Mouse (Mus musculus): ENCODE data around the gene Twist1. TPM values are rescaled to one million over a fixed set of nuclear protein-coding genes. Genes with fewer than 3 reads are reported as not detected.

Gene Twist1
- polyA plus RNA-seq (2015; fragmentation: Nextera tagmentation; extraction: Ambion mirVana) = 1.4 and 1.8 TPM in 2 replicates

DNA sequence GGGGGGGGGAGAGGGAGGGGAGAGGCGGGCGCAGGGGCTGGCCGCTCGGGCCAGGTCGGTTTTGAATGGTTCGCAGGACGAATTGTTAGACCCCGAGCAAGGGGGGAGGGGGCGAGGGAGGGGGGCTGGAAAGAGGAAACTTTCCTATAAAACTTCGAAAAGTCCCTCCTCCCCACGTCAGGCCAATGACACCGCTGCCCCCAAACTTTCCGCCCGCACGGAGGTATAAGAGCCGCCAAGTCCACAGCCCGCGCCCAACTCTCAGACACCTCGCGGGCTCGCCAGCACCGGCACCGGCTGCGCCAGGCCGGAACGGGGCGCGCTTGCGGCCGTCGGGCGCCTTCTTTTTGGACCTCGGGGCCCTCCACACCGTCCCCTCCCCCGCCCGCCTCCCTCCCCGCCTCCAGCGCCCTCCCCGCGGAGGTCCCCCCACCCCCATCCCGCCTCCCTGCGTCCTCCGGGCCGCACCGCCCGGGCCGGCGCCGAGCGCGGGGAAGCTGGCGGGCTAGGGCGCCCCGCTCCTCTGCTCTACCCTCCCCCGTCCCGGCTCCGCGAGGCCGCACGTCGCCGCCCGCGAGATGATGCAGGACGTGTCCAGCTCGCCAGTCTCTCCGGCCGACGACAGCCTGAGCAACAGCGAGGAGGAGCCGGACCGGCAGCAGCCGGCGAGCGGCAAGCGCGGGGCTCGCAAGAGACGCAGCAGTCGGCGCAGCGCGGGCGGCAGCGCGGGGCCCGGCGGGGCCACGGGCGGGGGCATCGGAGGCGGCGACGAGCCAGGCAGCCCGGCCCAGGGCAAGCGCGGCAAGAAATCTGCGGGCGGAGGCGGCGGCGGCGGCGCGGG lies at the start of gene Twist1:
TSS of gene Twist1 (plus strand) at position 272 of the 841 bp plus-strand sequence.
- H3K4me1 ChIP-seq (ENCODE audit: insufficient read depth, low read length) = peaks cover 9% of the 10 kb centered on the region; the same call in 1 of the 2 replicates
- peak within 1 kb of the TSS; percentile 68 for H3K9ac ChIP-seq (replicated peaks; ENCODE audit: low read length)
- peak; percentile 83 for ATAC-seq (ENCODE audit: low FRiP score, low TSS enrichment)
- H3K9me3 ChIP-seq (ENCODE audit: low read length) = no peaks in the 10 kb centered on the region
- H3K27ac ChIP-seq (ENCODE audit: low read length) = peak within 1 kb of the TSS; percentile 60; the same call in 1 of the 2 replicates
- under 1% methylated on average over 81 of the region's 105 CpGs for WGBS
- peak within 1 kb of the TSS; percentile 68 for H3K4me2 ChIP-seq (replicated peaks; ENCODE audit: low read depth, low read length)
- H3K4me3 ChIP-seq (ENCODE audit: low read length) = peak within 1 kb of the TSS; percentile 68
- peaks cover 79% of the 10 kb centered on the region for H3K27me3 ChIP-seq (ENCODE audit: insufficient read depth, low read length)
- no peaks in the 10 kb centered on the region for H3K36me3 ChIP-seq (ENCODE audit: insufficient read depth, low read length)

GRCm38 (mm10) chr12:33926751-33927150 lies 30.7 kb upstream of the Twist1 start:
- no peaks in the 10 kb centered on the region for H3K36me3 ChIP-seq (ENCODE audit: insufficient read depth, low read length)
- no peak overlapping the region for H3K4me2 ChIP-seq (replicated peaks; ENCODE audit: low read depth, low read length)
- no peak for ATAC-seq (ENCODE audit: low FRiP score, low TSS enrichment)
- 4% methylated on average over 3 of the region's 3 CpGs for WGBS
- no peak overlapping the region for H3K4me3 ChIP-seq (ENCODE audit: low read length)
- H3K27me3 ChIP-seq (ENCODE audit: insufficient read depth, low read length) = peaks cover 40% of the 10 kb centered on the region
- H3K9me3 ChIP-seq (ENCODE audit: low read length) = no peaks in the 10 kb centered on the region
- no peak overlapping the region for H3K27ac ChIP-seq (ENCODE audit: low read length)
- no peak overlapping the region for H3K9ac ChIP-seq (replicated peaks; ENCODE audit: low read length)
- H3K4me1 ChIP-seq (ENCODE audit: insufficient read depth, low read length) = no peaks in the 10 kb centered on the region

DNA sequence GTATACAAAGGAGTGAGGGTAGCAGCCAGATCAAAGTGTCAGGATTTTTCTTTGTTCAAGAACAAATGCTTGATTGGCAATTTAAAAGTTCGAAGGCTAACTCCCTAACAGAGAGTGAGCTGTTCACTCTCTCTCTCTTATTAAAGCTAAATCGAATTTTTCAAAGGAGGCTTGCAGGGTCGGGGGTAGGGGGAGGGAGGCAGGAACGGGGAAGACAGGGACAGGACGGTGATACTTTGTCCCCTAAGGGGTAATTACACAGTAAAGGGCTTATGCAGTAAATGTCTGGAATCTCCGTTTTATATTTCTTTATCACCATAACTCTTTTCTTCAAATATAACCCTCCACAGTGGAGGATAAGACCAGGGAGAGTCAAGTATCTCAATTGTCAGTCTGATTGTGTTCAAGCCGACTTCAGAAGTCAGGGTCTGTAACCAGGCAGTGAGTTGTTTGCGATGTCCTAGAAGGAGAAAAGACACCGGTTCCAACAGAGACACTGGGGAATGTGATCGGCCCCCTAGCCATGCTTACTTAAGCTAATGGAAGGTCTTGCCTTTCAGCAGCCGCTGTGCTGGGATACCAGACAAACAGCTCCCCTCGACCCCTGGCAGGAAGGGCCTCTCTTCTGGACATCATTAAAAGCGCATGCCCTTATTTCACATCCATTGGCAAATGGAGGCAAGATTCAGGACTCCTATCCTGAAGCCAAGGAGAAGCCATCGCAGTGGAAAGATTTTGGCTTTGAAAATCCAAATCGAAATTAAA lies 30.0 kb upstream of the Twist1 start:
- 3% methylated on average over 15 of the region's 15 CpGs for WGBS
- H3K9me3 ChIP-seq (ENCODE audit: low read length) = no peaks in the 10 kb centered on the region
- no peak overlapping the region for H3K27ac ChIP-seq (ENCODE audit: low read length)
- H3K36me3 ChIP-seq (ENCODE audit: insufficient read depth, low read length) = no peaks in the 10 kb centered on the region
- ATAC-seq (ENCODE audit: low FRiP score, low TSS enrichment) = no peak
- H3K4me2 ChIP-seq (replicated peaks; ENCODE audit: low read depth, low read length) = no peak overlapping the region
- no peaks in the 10 kb centered on the region for H3K4me1 ChIP-seq (ENCODE audit: insufficient read depth, low read length)
- H3K9ac ChIP-seq (replicated peaks; ENCODE audit: low read length) = no peak overlapping the region
- H3K27me3 ChIP-seq (ENCODE audit: insufficient read depth, low read length) = peaks cover 40% of the 10 kb centered on the region
- H3K4me3 ChIP-seq (ENCODE audit: low read length) = no peak overlapping the region

GRCm38 (mm10) chr12:33928331-33929192 lies 28.9 kb upstream of the Twist1 start, which contains the start of gene Ferd3l:
Ferd3l (plus strand) TSS chr12:33928425.
- Histone ChIP-seq H3K4me2 (replicated peaks; ENCODE audit: low read depth, low read length) (0 out of 2 replicates have a peak within 1 kb of the TSS, but pooled peaks have one; percentile 17), H3K4me1 (ENCODE audit: insufficient read depth, low read length) (no peaks in the 10 kb centered on the region), H3K4me3 (ENCODE audit: low read length) (no peak within 1 kb of the TSS), H3K36me3 (ENCODE audit: insufficient read depth, low read length) (no peaks in the 10 kb centered on the region), H3K9me3 (ENCODE audit: low read length) (no peaks in the 10 kb centered on the region), H3K27me3 (ENCODE audit: insufficient read depth, low read length) (peaks cover 40% of the 10 kb centered on the region), H3K27ac (ENCODE audit: low read length) (no peak within 1 kb of the TSS), H3K9ac (replicated peaks; ENCODE audit: low read length) (no peak within 1 kb of the TSS)
- no peak for ATAC-seq (ENCODE audit: low FRiP score, low TSS enrichment)
- WGBS = 1% methylated on average over 39 of the region's 39 CpGs

DNA sequence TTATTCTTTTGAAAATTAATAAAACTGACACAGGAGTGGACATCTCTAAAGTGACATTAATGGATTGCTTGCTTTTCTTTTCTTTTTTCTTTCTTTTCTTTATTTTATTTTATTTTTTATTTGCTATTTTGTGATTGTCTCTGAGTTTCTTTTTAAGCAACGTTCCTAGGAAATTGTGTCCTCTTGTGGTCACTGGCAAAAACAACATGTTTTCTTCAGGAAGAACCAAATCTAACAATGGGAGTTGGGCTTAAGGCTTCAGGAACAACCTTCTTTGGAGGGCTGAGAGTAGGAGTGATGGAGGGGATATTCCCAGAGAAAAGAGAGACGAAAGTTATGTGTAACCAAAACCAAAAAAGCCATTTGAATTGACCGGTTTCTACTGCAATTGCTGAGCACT lies 4.6 kb upstream of the Twist1 start:
- no peak overlapping the region for H3K9ac ChIP-seq (replicated peaks; ENCODE audit: low read length)
- H3K4me1 ChIP-seq (ENCODE audit: insufficient read depth, low read length) = peaks cover 4% of the 10 kb centered on the region; the same call in 1 of the 2 replicates
- H3K36me3 ChIP-seq (ENCODE audit: insufficient read depth, low read length) = no peaks in the 10 kb centered on the region
- ATAC-seq (ENCODE audit: low FRiP score, low TSS enrichment) = no peak
- H3K27me3 ChIP-seq (ENCODE audit: insufficient read depth, low read length) = peaks cover 56% of the 10 kb centered on the region
- no peak overlapping the region for H3K4me2 ChIP-seq (replicated peaks; ENCODE audit: low read depth, low read length)
- no peaks in the 10 kb centered on the region for H3K9me3 ChIP-seq (ENCODE audit: low read length)
- 5% methylated on average over 3 of the region's 3 CpGs for WGBS
- no peak overlapping the region for H3K27ac ChIP-seq (ENCODE audit: low read length)
- no peak overlapping the region for H3K4me3 ChIP-seq (ENCODE audit: low read length)

DNA sequence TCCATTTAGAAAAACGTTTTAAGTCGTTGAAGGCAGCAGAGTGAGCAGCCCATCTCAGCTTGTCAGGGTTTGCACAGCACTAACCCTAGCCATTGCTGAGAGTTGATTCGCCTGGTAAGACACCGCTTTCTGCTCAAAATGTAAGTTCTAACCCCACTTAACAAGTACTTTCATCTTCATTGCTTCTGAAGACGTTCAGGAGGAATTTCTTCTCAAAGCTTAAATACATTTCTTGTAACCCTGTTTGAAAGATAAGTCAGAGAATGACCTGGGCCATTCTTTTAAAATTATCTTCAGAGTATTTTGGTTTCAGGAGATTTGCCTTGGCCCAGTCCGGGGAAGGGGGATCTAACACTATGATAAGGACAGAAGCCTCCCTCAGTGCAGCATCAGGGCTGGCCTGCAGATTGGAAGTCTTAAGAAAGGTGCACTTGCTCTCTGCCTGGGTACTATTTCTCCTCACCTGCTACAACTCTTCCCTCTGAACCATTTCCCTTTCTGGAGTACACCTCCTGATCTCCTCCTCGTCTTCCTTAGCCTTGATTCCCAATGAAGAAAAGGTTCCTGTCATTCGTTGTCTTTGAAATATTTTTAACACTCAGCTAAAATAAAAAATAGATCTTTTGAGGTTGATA lies 2.4 kb upstream of the Twist1 start:
- Histone ChIP-seq H3K36me3 (ENCODE audit: insufficient read depth, low read length) (no peaks in the 10 kb centered on the region), H3K9ac (replicated peaks; ENCODE audit: low read length) (no peak overlapping the region), H3K27me3 (ENCODE audit: insufficient read depth, low read length) (peaks cover 67% of the 10 kb centered on the region), H3K9me3 (ENCODE audit: low read length) (no peaks in the 10 kb centered on the region), H3K27ac (ENCODE audit: low read length) (no peak overlapping the region), H3K4me1 (ENCODE audit: insufficient read depth, low read length) (peaks cover 9% of the 10 kb centered on the region; the same call in 1 of the 2 replicates), H3K4me2 (replicated peaks; ENCODE audit: low read depth, low read length) (no peak overlapping the region), H3K4me3 (ENCODE audit: low read length) (no peak overlapping the region)
- no peak for ATAC-seq (ENCODE audit: low FRiP score, low TSS enrichment)
- 27% methylated on average over 8 of the region's 8 CpGs for WGBS

GRCm38 (mm10) chr12:33955606-33956295 lies 1.7 kb upstream of the Twist1 start:
- Histone ChIP-seq H3K27ac (ENCODE audit: low read length) (no peak overlapping the region), H3K9me3 (ENCODE audit: low read length) (no peaks in the 10 kb centered on the region), H3K27me3 (ENCODE audit: insufficient read depth, low read length) (peaks cover 70% of the 10 kb centered on the region), H3K36me3 (ENCODE audit: insufficient read depth, low read length) (no peaks in the 10 kb centered on the region), H3K4me2 (replicated peaks; ENCODE audit: low read depth, low read length) (peak overlapping the region; percentile 68; the same call in 1 of the 2 replicates), H3K4me1 (ENCODE audit: insufficient read depth, low read length) (peaks cover 9% of the 10 kb centered on the region; the same call in 1 of the 2 replicates), H3K4me3 (ENCODE audit: low read length) (peak overlapping the region; percentile 11), H3K9ac (replicated peaks; ENCODE audit: low read length) (no peak overlapping the region)
- no peak for ATAC-seq (ENCODE audit: low FRiP score, low TSS enrichment)
- WGBS = 3% methylated on average over 28 of the region's 28 CpGs

DNA sequence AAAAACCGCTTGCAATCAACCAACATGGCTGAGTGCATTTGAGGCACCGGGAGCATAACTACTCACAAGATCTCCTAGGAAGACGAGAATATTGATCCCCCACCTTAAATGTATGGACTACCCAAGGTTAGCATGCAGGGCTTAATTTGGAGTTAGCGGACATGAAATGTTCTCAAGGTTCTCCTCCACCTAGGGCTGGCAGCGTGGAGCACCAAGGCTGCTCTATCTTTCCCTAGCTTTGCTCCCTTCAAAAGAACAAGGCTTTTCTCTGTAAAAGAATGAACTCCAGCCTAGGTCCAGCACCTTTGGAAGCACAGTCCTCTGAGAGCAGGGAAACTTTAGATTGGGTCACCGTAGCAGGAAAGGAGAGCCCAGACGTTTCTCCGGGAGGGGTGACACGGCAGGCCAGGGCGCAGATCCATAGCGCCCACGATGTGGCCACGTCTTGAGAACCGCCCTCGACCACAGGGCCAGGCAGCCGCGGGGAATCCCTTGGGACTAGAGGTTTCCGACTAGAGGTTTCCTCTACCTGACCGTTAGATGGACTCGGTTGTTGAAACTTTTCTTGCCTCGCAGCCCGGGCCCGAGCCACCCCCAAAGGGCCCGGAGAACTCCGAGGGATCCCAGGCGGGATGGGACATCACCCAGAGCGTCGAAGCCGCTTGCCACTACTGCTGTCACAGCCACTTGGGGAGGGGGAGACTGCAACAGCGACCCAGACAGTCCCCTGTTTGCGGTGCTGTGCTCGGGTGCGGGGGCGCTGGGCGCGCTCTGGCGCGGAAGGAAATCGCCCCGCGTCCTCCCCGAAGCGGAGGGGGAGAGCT lies 683 bp upstream of the Twist1 start:
- Histone ChIP-seq H3K27ac (ENCODE audit: low read length) (0 out of 2 replicates have a peak overlapping the region, but pooled peaks have one; percentile 5), H3K9me3 (ENCODE audit: low read length) (no peaks in the 10 kb centered on the region), H3K36me3 (ENCODE audit: insufficient read depth, low read length) (no peaks in the 10 kb centered on the region), H3K4me2 (replicated peaks; ENCODE audit: low read depth, low read length) (peak overlapping the region; percentile 68), H3K9ac (replicated peaks; ENCODE audit: low read length) (peak overlapping the region; percentile 68; the same call in 1 of the 2 replicates), H3K27me3 (ENCODE audit: insufficient read depth, low read length) (peaks cover 71% of the 10 kb centered on the region), H3K4me3 (ENCODE audit: low read length) (peak overlapping the region; percentile 68), H3K4me1 (ENCODE audit: insufficient read depth, low read length) (peaks cover 9% of the 10 kb centered on the region; the same call in 1 of the 2 replicates)
- peak; percentile 60 for ATAC-seq (ENCODE audit: low FRiP score, low TSS enrichment)
- under 1% methylated on average over 41 of the region's 43 CpGs for WGBS
